Mouse (Mus musculus): ENCODE results near the gene Gm49405. TPM values are rescaled to one million over a fixed set of nuclear protein-coding genes. Genes with fewer than 3 reads are reported as not detected.
A peak's percentile ranks its signal among the peaks of the same experiment; 100 is the strongest.
"Not testable (repeated sequence)": the region's sequence is repeated elsewhere in the genome, so short reads cannot be mapped to it uniquely, and the experiment has no call there.

Gm49405 gene
- polyA plus RNA-seq, 1 experiment from 2014 or later, result 5.4 TPM

GRCm38 (mm10) chr19:3966330-3967075, 33.9 kb upstream of the Gm49405 start:
- no peak overlapping the region for H3K27ac ChIP-seq
- no peaks in the 10 kb centered on the region for H3K27me3 ChIP-seq
- H3K4me1 ChIP-seq, result no peaks in the 10 kb centered on the region
- H3K9ac ChIP-seq, result no peak overlapping the region
- H3K4me3 ChIP-seq, result no peak overlapping the region
- H3K9me3 ChIP-seq (replicated peaks), result no peaks in the 10 kb centered on the region
- no peak overlapping the region for H3K4me2 ChIP-seq
- H3K36me3 ChIP-seq (ENCODE audit: poor library complexity, severe bottlenecking), result no peaks in the 10 kb centered on the region
- WGBS, result 69% methylated on average over 11 of the region's 11 CpGs
- no peak for ATAC-seq

- no peaks in the 10 kb centered on the region for H3K36me3 ChIP-seq (ENCODE audit: poor library complexity, severe bottlenecking)
- no peaks in the 10 kb centered on the region for H3K27me3 ChIP-seq
- no peak for ATAC-seq
- no peak overlapping the region for H3K27ac ChIP-seq
- no peak overlapping the region for H3K4me3 ChIP-seq
- no peak overlapping the region for H3K4me2 ChIP-seq
- H3K9me3 ChIP-seq (replicated peaks), result no peaks in the 10 kb centered on the region
- H3K4me1 ChIP-seq, result no peaks in the 10 kb centered on the region
- no peak overlapping the region for H3K9ac ChIP-seq
- 79% methylated on average over 3 of the region's 3 CpGs for WGBS
Measured at GRCm38 (mm10) chr19:3967258-3967657, 33.2 kb upstream of the Gm49405 start.

GRCm38 (mm10) chr19:3972229-3972628, 28.2 kb upstream of the Gm49405 start, which contains the start of gene Aldh3b2:
Aldh3b2 (plus strand) TSS chr19:3972328.
- no peak within 1 kb of the TSS for H3K4me3 ChIP-seq
- 64% methylated on average over 9 of the region's 9 CpGs for WGBS
- ATAC-seq, result no peak
- H3K4me1 ChIP-seq, result no peaks in the 10 kb centered on the region
- no peaks in the 10 kb centered on the region for H3K9me3 ChIP-seq (replicated peaks)
- H3K27ac ChIP-seq, result no peak within 1 kb of the TSS
- H3K36me3 ChIP-seq (ENCODE audit: poor library complexity, severe bottlenecking), result no peaks in the 10 kb centered on the region
- no peak within 1 kb of the TSS for H3K9ac ChIP-seq
- no peaks in the 10 kb centered on the region for H3K27me3 ChIP-seq
- H3K4me2 ChIP-seq, result no peak within 1 kb of the TSS

- WGBS, result 69% methylated on average over 6 of the region's 6 CpGs
- H3K4me2 ChIP-seq; H3K27me3 ChIP-seq; H3K27ac ChIP-seq; ATAC-seq; H3K4me1 ChIP-seq; H3K36me3 ChIP-seq (ENCODE audit: poor library complexity, severe bottlenecking); H3K9me3 ChIP-seq (replicated peaks); H3K9ac ChIP-seq; H3K4me3 ChIP-seq: not testable (repeated sequence)
Measured at GRCm38 (mm10) chr19:3974608-3975007, 25.8 kb upstream of the Gm49405 start.

DNA sequence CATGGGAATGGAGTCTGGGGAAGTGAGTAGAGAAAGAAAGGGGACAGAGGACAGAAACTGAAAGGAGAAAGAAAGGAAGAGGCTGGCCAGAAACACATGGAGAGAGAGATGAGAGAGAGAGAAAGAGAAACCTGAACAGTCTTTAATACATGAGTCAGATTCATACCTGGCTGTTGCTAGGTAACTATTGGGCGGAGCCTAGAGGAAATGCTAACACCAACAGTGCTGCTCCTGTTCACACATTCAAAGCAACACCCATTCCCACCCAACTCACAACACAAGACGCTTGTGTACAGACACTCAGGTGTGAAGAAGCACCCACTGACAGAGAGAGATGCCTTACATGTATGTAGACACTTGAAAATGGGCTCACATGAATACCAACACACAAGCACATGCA, 24.6 kb upstream of the Gm49405 start:
- no peaks in the 10 kb centered on the region for H3K9me3 ChIP-seq (replicated peaks)
- H3K4me2 ChIP-seq, result no peak overlapping the region
- no peak for ATAC-seq
- H3K9ac ChIP-seq, result no peak overlapping the region
- H3K27ac ChIP-seq, result no peak overlapping the region
- H3K4me3 ChIP-seq, result no peak overlapping the region
- H3K27me3 ChIP-seq, result no peaks in the 10 kb centered on the region
- H3K36me3 ChIP-seq (ENCODE audit: poor library complexity, severe bottlenecking), result no peaks in the 10 kb centered on the region
- WGBS, result 74% methylated on average over 2 of the region's 2 CpGs
- no peaks in the 10 kb centered on the region for H3K4me1 ChIP-seq

- no peaks in the 10 kb centered on the region for H3K9me3 ChIP-seq (replicated peaks)
- no peak overlapping the region for H3K4me3 ChIP-seq
- no peak overlapping the region for H3K4me2 ChIP-seq
- no peaks in the 10 kb centered on the region for H3K27me3 ChIP-seq
- no peaks in the 10 kb centered on the region for H3K36me3 ChIP-seq (ENCODE audit: poor library complexity, severe bottlenecking)
- no peak overlapping the region for H3K27ac ChIP-seq
- WGBS, result 14% methylated on average over 4 of the region's 4 CpGs
- ATAC-seq, result peak; percentile 65
- no peak overlapping the region for H3K9ac ChIP-seq
- H3K4me1 ChIP-seq, result 0 out of 2 replicates have a peak, but pooled peaks cover 4% of the 10 kb centered on the region
Measured at GRCm38 (mm10) chr19:3980309-3980708, 20.1 kb upstream of the Gm49405 start.

DNA sequence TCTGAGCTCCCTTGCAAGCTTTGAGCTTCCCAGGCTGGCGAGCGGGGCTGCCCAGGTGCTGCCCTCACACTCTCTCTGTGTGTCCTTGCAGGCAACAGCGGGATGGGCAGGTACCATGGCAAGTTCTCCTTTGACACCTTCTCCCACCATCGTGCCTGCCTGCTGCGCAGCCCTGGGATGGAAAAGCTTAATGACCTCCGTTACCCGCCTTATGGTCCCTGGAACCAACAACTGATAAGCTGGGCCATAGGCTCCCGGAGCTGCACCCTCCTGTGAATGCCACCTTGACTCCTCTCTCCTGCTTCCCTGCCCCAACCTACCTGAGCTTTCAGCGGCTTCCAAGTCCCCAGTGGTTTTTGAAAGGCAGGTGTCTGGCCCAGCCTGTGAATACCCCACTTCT, 19.5 kb upstream of the Gm49405 start:
- H3K9me3 ChIP-seq (replicated peaks), result no peaks in the 10 kb centered on the region
- no peak for ATAC-seq

GRCm38 (mm10) chr19:3983527-3984200, 16.8 kb upstream of the Gm49405 start:
- Histone ChIP-seq H3K4me1 (peaks cover 11% of the 10 kb centered on the region; the same call in 1 of the 2 replicates), H3K4me3 (no peak overlapping the region), H3K9ac (no peak overlapping the region), H3K27me3 (no peaks in the 10 kb centered on the region), H3K9me3 (replicated peaks) (peaks cover 2% of the 10 kb centered on the region), H3K4me2 (no peak overlapping the region), H3K27ac (no peak overlapping the region), H3K36me3 (ENCODE audit: poor library complexity, severe bottlenecking) (no peaks in the 10 kb centered on the region)
- no peak for ATAC-seq
- WGBS, result 30% methylated on average over 9 of the region's 9 CpGs

More for the DNA sequence above, 19.5 kb upstream of the Gm49405 start:
- no peaks in the 10 kb centered on the region for H3K36me3 ChIP-seq (ENCODE audit: poor library complexity, severe bottlenecking)
- H3K4me3 ChIP-seq, result no peak overlapping the region
- H3K4me1 ChIP-seq, result 0 out of 2 replicates have a peak, but pooled peaks cover 4% of the 10 kb centered on the region
- no peak overlapping the region for H3K4me2 ChIP-seq
- H3K27ac ChIP-seq, result no peak overlapping the region
- H3K27me3 ChIP-seq, result no peaks in the 10 kb centered on the region
- WGBS, result 86% methylated on average over 9 of the region's 9 CpGs
- no peak overlapping the region for H3K9ac ChIP-seq

GRCm38 (mm10) chr19:3985261-3985681, 15.2 kb upstream of the Gm49405 start:
- Histone ChIP-seq H3K4me3 (no peak overlapping the region), H3K4me2 (no peak overlapping the region), H3K9me3 (replicated peaks) (peaks cover 5% of the 10 kb centered on the region), H3K27ac (no peak overlapping the region), H3K36me3 (ENCODE audit: poor library complexity, severe bottlenecking) (no peaks in the 10 kb centered on the region), H3K27me3 (no peaks in the 10 kb centered on the region), H3K9ac (no peak overlapping the region), H3K4me1 (peaks cover 11% of the 10 kb centered on the region; the same call in 1 of the 2 replicates)
- WGBS, result 25% methylated on average over 8 of the region's 8 CpGs
- ATAC-seq, result no peak

DNA sequence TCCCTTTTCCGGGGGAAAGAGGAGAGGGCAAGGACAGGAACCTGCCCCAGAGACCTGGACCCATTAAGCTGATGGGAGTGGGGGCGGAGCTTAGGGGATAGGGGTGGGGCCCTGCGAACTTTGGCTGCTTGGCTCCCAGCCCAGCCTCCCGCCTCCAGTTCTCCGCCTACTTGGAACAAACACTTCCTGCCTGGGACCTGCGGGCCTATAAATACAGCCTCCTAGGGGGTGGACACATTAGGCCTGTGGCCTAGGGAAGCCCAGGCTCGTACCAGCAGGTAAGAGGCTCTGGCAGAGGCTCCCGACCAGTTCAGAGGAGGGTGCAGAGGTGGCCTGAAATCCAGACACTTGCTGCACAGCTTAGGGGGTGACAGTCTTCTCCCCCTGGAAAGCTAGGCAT, 14.1 kb upstream of the Gm49405 start, which contains the start of gene Acy3:
Gene Acy3, plus strand, starts transcription at position 237 of the 400 bp plus-strand sequence.
- no peak within 1 kb of the TSS for H3K4me3 ChIP-seq
- H3K9me3 ChIP-seq (replicated peaks), result peaks cover 5% of the 10 kb centered on the region
- ATAC-seq, result no peak
- H3K9ac ChIP-seq, result peak within 1 kb of the TSS; percentile 38; the same call in 1 of the 2 replicates
- H3K27ac ChIP-seq, result no peak within 1 kb of the TSS
- 13% methylated on average over 8 of the region's 8 CpGs for WGBS
- H3K36me3 ChIP-seq (ENCODE audit: poor library complexity, severe bottlenecking), result no peaks in the 10 kb centered on the region
- peaks cover 11% of the 10 kb centered on the region; the same call in 1 of the 2 replicates for H3K4me1 ChIP-seq
- no peaks in the 10 kb centered on the region for H3K27me3 ChIP-seq
- H3K4me2 ChIP-seq, result no peak within 1 kb of the TSS

DNA sequence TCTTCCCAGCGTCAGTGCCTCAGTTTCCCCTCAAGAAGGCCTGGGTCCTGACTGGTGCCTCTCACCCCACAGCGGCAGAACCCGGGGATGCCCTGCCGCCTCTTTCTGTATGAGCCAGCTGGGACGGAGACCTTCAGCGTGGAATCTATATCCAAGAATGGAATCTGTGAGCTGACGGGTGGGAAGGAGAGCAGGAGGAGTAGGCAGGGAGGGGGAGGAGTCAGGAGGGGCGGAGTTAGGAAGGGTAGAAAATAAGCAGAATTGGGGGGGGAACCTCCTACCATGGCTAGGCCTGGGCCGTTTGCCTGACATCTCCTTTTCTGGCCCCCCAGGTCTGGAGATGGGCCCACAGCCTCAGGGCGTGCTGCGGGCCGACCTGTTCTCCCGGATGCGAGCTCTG, 12.4 kb upstream of the Gm49405 start:
- Histone ChIP-seq H3K9ac (no peak overlapping the region), H3K4me3 (no peak overlapping the region), H3K27me3 (0 out of 2 replicates have a peak, but pooled peaks cover 2% of the 10 kb centered on the region), H3K36me3 (ENCODE audit: poor library complexity, severe bottlenecking) (no peaks in the 10 kb centered on the region), H3K4me2 (no peak overlapping the region), H3K4me1 (peaks cover 11% of the 10 kb centered on the region; the same call in 1 of the 2 replicates), H3K9me3 (replicated peaks) (peaks cover 5% of the 10 kb centered on the region), H3K27ac (no peak overlapping the region)
- no peak for ATAC-seq
- WGBS, result 87% methylated on average over 14 of the region's 14 CpGs

- no peak overlapping the region for H3K27ac ChIP-seq
- H3K4me1 ChIP-seq, result peaks cover 11% of the 10 kb centered on the region; the same call in 1 of the 2 replicates
- H3K27me3 ChIP-seq, result 0 out of 2 replicates have a peak, but pooled peaks cover 2% of the 10 kb centered on the region
- H3K4me3 ChIP-seq, result no peak overlapping the region
- H3K4me2 ChIP-seq, result no peak overlapping the region
- WGBS, result 85% methylated on average over 4 of the region's 4 CpGs
- H3K9ac ChIP-seq, result no peak overlapping the region
- peaks cover 5% of the 10 kb centered on the region for H3K9me3 ChIP-seq (replicated peaks)
- ATAC-seq, result no peak
- H3K36me3 ChIP-seq (ENCODE audit: poor library complexity, severe bottlenecking), result no peaks in the 10 kb centered on the region
Measured at GRCm38 (mm10) chr19:3988750-3989149, 11.7 kb upstream of the Gm49405 start.
